Mouse (Mus musculus): Measurements from ENCODE around the gene Catsper1. TPM values are rescaled to one million over a fixed set of nuclear protein-coding genes. Genes with fewer than 3 reads are reported as not detected.

The Catsper1 gene
- polyA plus RNA-seq, 1 experiment, result not detected

GRCm38 (mm10) chr19:5309025-5309424, 26.5 kb upstream of the Catsper1 start:
- no peak for TF ChIP-seq CTCF (IDR thresholded peaks at IDR 0.05; ENCODE audit: low read depth, low read length)
- TF ChIP-seq POLR2A (IDR thresholded peaks at IDR 0.05; ENCODE audit: borderline replicate concordance, low read depth, low read length), result no peak
- Histone ChIP-seq H3K4me3 (ENCODE audit: insufficient read depth, low read length) (no peak overlapping the region), H3K4me1 (ENCODE audit: control insufficient read depth, insufficient read depth, low read length) (0 out of 2 replicates have a peak, but pooled peaks cover 5% of the 10 kb centered on the region), H3K27ac (ENCODE audit: insufficient read depth, low read depth, low read length) (no peak overlapping the region)

DNA sequence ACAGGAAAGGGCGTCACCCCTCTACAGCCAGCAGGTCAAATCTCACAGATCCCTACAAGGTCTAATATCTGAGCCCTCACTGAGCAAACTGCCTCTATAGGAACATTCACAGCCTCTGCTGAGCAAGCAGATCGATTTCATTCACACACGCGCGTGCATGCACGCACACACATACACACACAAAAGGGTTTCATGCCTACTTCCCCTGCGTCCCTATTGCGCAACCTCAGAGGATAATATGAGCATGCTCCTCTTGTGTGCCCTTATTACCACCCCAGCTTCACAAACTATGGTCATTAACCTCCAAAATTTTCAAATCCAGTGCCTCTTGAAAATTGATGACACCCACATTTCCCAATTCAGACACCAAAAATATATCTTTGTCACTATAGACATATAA, 22.4 kb upstream of the Catsper1 start:
- Histone ChIP-seq H3K27ac (ENCODE audit: insufficient read depth, low read depth, low read length) (no peak overlapping the region), H3K4me1 (ENCODE audit: control insufficient read depth, insufficient read depth, low read length) (0 out of 2 replicates have a peak, but pooled peaks cover 5% of the 10 kb centered on the region), H3K4me3 (ENCODE audit: insufficient read depth, low read length) (no peak overlapping the region)
- TF ChIP-seq POLR2A (IDR thresholded peaks at IDR 0.05; ENCODE audit: borderline replicate concordance, low read depth, low read length), result no peak
- TF ChIP-seq CTCF (IDR thresholded peaks at IDR 0.05; ENCODE audit: low read depth, low read length), result no peak

- TF ChIP-seq POLR2A (IDR thresholded peaks at IDR 0.05; ENCODE audit: borderline replicate concordance, low read depth, low read length), result no peak
- no peak for TF ChIP-seq CTCF (IDR thresholded peaks at IDR 0.05; ENCODE audit: low read depth, low read length)
- Histone ChIP-seq H3K4me3 (ENCODE audit: insufficient read depth, low read length) (0 out of 2 replicates have a peak overlapping the region, but pooled peaks have one; percentile 5), H3K27ac (ENCODE audit: insufficient read depth, low read depth, low read length) (no peak overlapping the region), H3K4me1 (ENCODE audit: control insufficient read depth, insufficient read depth, low read length) (no peaks in the 10 kb centered on the region)
Measured at GRCm38 (mm10) chr19:5323801-5324200, 11.7 kb upstream of the Catsper1 start.

DNA sequence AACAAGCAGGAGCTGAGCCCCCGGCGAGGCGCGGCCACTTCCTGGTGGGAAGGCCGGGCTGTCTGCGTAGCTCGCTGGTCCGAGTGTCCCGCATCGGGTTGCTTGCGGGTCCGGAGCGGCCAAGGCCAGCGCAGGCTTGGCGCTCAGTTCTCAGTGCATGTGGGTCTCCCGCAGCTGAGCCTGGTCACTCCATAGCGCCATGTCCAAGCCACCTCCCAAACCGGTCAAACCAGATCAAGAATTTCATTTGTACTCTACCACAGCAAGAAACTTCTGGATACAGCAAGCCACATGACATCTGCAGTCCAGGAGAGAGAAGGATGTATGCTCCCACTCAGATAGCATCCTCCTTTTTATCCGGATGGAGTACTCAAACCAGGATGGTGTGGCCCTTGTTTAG, 7.6 kb upstream of the Catsper1 start:
- no peak overlapping the region for H3K4me3 ChIP-seq (ENCODE audit: insufficient read depth, low read length)
- TF ChIP-seq POLR2A (IDR thresholded peaks at IDR 0.05; ENCODE audit: borderline replicate concordance, low read depth, low read length), result no peak
- TF ChIP-seq CTCF (IDR thresholded peaks at IDR 0.05; ENCODE audit: low read depth, low read length), result no peak
- no peak overlapping the region for H3K27ac ChIP-seq (ENCODE audit: insufficient read depth, low read depth, low read length)
- no peaks in the 10 kb centered on the region for H3K4me1 ChIP-seq (ENCODE audit: control insufficient read depth, insufficient read depth, low read length)

DNA sequence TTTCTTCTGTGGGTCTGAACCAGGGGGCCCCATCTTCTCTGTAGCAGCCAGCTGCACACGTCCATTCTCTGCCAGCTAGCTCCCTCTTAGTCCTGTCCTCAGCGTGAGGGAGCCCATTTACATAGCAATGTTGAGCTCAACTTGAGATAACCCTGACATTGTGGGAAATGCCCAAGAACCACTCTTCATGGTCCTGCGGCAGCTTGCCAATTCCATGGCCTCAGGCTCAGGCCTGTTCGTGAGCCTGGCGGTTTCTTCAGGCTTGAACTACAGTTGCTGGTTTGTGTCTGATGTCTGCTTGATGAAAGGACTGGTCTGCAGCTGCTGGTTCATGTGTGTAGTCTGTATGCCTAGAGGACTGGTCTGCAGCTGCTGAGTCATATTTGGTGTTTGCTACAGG, 800 bp upstream of the Catsper1 start:
- TF ChIP-seq POLR2A (IDR thresholded peaks at IDR 0.05; ENCODE audit: borderline replicate concordance, low read depth, low read length) (no peak), CTCF (IDR thresholded peaks at IDR 0.05; ENCODE audit: low read depth, low read length) (no peak)

GRCm38 (mm10) chr19:5337975-5338374, 2.4 kb downstream of the Catsper1 start:
- Histone ChIP-seq H3K27ac (ENCODE audit: insufficient read depth, low read depth, low read length) (no peak overlapping the region), H3K4me3 (ENCODE audit: insufficient read depth, low read length) (no peak overlapping the region), H3K4me1 (ENCODE audit: control insufficient read depth, insufficient read depth, low read length) (no peaks in the 10 kb centered on the region)
- TF ChIP-seq CTCF (IDR thresholded peaks at IDR 0.05; ENCODE audit: low read depth, low read length), result peak; percentile 94
- TF ChIP-seq POLR2A (IDR thresholded peaks at IDR 0.05; ENCODE audit: borderline replicate concordance, low read depth, low read length), result no peak

More for the DNA sequence above, 800 bp upstream of the Catsper1 start:
- H3K4me3 ChIP-seq (ENCODE audit: insufficient read depth, low read length), result no peak overlapping the region
- no peaks in the 10 kb centered on the region for H3K4me1 ChIP-seq (ENCODE audit: control insufficient read depth, insufficient read depth, low read length)
- no peak overlapping the region for H3K27ac ChIP-seq (ENCODE audit: insufficient read depth, low read depth, low read length)

GRCm38 (mm10) chr19:5341360-5341759, 5.8 kb downstream of the Catsper1 start:
- H3K4me1 ChIP-seq (ENCODE audit: control insufficient read depth, insufficient read depth, low read length), result peaks cover 12% of the 10 kb centered on the region
- H3K4me3 ChIP-seq (ENCODE audit: insufficient read depth, low read length), result no peak overlapping the region
- TF ChIP-seq POLR2A (IDR thresholded peaks at IDR 0.05; ENCODE audit: borderline replicate concordance, low read depth, low read length), result no peak
- TF ChIP-seq CTCF (IDR thresholded peaks at IDR 0.05; ENCODE audit: low read depth, low read length), result no peak
- no peak overlapping the region for H3K27ac ChIP-seq (ENCODE audit: insufficient read depth, low read depth, low read length)

DNA sequence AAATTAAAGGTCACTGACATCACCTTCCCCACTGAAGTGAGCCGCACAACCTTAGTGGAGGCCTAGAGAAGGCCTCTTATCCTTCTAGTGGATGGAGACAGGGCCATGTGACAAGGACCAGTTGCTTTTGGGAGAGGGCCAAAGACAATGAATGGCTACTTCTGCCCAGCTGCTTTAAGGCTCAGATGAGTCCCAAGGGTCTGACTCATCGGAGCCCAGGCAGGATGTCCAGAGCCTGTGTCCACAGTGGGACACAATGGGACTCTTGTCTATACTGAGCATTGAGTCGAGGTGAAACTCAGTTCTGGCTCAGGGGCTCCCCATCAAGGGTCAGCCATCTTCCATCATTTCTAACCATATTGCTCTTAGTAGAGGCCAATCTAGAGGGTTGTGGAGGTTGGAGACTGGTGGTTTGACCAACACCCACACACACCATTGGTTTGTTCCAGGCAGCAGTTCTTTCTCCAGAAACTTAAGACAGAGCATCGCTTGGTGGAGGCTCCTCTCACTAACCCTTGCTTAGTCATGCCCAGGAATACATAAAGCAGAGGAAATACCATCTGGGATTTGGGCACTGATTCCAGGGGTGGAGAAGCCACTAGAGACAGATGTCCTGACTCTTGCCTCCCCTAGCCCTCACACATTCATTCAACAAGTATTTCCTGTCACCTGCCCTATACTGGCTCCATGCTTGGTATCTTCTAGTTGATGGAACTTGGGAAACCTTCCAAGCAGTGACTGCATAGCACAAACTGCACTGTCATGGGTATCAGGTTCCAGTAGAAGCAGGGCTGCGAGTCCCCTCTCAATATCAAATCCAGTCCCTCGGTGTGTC, 10.0 kb downstream of the Catsper1 start:
- Histone ChIP-seq H3K4me3 (ENCODE audit: insufficient read depth, low read length) (no peak overlapping the region), H3K27ac (ENCODE audit: insufficient read depth, low read depth, low read length) (no peak overlapping the region), H3K4me1 (ENCODE audit: control insufficient read depth, insufficient read depth, low read length) (peaks cover 12% of the 10 kb centered on the region)
- TF ChIP-seq CTCF (IDR thresholded peaks at IDR 0.05; ENCODE audit: low read depth, low read length) (no peak), POLR2A (IDR thresholded peaks at IDR 0.05; ENCODE audit: borderline replicate concordance, low read depth, low read length) (no peak)

GRCm38 (mm10) chr19:5348064-5348463, 12.5 kb downstream of the Catsper1 start:
- Histone ChIP-seq H3K27ac (ENCODE audit: insufficient read depth, low read depth, low read length) (no peak overlapping the region), H3K4me1 (ENCODE audit: control insufficient read depth, insufficient read depth, low read length) (peaks cover 12% of the 10 kb centered on the region), H3K4me3 (ENCODE audit: insufficient read depth, low read length) (no peak overlapping the region)
- TF ChIP-seq CTCF (IDR thresholded peaks at IDR 0.05; ENCODE audit: low read depth, low read length), result no peak
- TF ChIP-seq POLR2A (IDR thresholded peaks at IDR 0.05; ENCODE audit: borderline replicate concordance, low read depth, low read length), result no peak
